Mouse (Mus musculus) liver, embryonic 14.5 days (tissue): ENCODE data around the gene Glb1l.

Experiments
- CTCF ChIP-seq: IDR thresholded peaks from 2 replicates; pipeline ENCODE4 v1.5.1; 2016; ENCODE audit warnings: antibody characterized with exemption, low read depth, control low read depth
- EP300 ChIP-seq: IDR thresholded peaks from 2 replicates; pipeline ENCODE4 v1.6.1; 2016; ENCODE audit warnings: antibody characterized with exemption, low read depth

- TF ChIP-seq CTCF (no peak), EP300 (no peak)
Observed at GRCm38 (mm10) chr1:75248041-75248772, 37.6 kb upstream of the Glb1l start.
